ENCODE assay signal across 11 mouse cellular contexts in genomic region chr5:115574992-115575391, GRCm38 (mm10). TPM values are rescaled to one million over a fixed set of nuclear protein-coding genes. Genes with fewer than 3 reads are reported as not detected.
A peak's percentile ranks its signal among the peaks of the same experiment; 100 is the strongest.
DNase-seq lines count a peak whose midpoint lies in the region; ATAC-seq and TF ChIP-seq lines count a peak whose summit lies in the region.
"Had no signal": no experiment of that assay in that cellular context is flagged by ENCODE, and none has a peak within 500 bp of the region (broad histone marks: within the 10 kb centered on the region; RNA-seq: fewer than 3 reads in every experiment).

No protein-coding gene starts in this region.

- H3K4me2 ChIP-seq in liver, postnatal 0 days (ENCODE audit: low read depth, low read length): no peak overlapping the region

- no peak for TF ChIP-seq CTCF in liver, postnatal 0 days (IDR thresholded peaks at IDR 0.05; ENCODE audit: low read depth)

- H3K9me3 ChIP-seq in liver, postnatal 0 days (ENCODE audit: low read length): no peaks in the 10 kb centered on the region

- no peaks in the 10 kb centered on the region for H3K4me1 ChIP-seq in liver, postnatal 0 days (ENCODE audit: insufficient read depth)

- no peak overlapping the region for H3K27ac ChIP-seq in liver, postnatal 0 days (ENCODE audit: low read depth)

- peak; percentile 71 to 77 for DNase-seq in kidney, adult 8-10 months
- no peak for DNase-seq in kidney, postnatal 4 days
- DNase-seq in adrenal gland, postnatal 14 days: peak; percentile 54
- DNase-seq in gastrocnemius, adult 18-20 months (ENCODE audit: low spot score): peak; percentile 63
- peak; percentile 87 to 89 for DNase-seq in heart, postnatal 10 days
- no peak for DNase-seq in frontal cortex, postnatal 25 days (ENCODE audit: low spot score in 2 of 2)
- DNase-seq in liver, postnatal 0 days: no peak
- DNase-seq in left cerebral cortex, adult 8-10 months (ENCODE audit: low spot score in 2 of 2): no peak
- DNase-seq: liver; thymus, postnatal 25 days had no signal

- no peak overlapping the region for H3K9ac ChIP-seq in liver, postnatal 0 days (replicated peaks)

- peaks cover 65% of the 10 kb centered on the region for H3K36me3 ChIP-seq in liver, postnatal 0 days (replicated peaks; ENCODE audit: insufficient read depth, low read length)

- no peaks in the 10 kb centered on the region for H3K27me3 ChIP-seq in liver, postnatal 0 days (ENCODE audit: insufficient read depth, low read length)

- WGBS in liver, postnatal 0 days (ENCODE audit: insufficient replicate concordance): 52% methylated on average over 8 of the region's 8 CpGs

- no peak for TF ChIP-seq EP300 in liver, postnatal 0 days (IDR thresholded peaks at IDR 0.05; ENCODE audit: low read depth)

- H3K4me3 ChIP-seq in liver, postnatal 0 days (ENCODE audit: low read depth, low read length): no peak overlapping the region

- no peak for ATAC-seq in liver, postnatal 0 days
- ATAC-seq: inflammation-experienced regulatory T-cells, adult 6 months had no signal

- intact Hi-C loops in heart, postnatal 10 days (cut with DNase I): no loop called here

RNA-seq across cellular contexts. Expression of gene Gcn1l1, which starts 9.9 kb away (rescaled TPM):
- total RNA-seq in adrenal gland, postnatal 14 days (2021): 59.7 and 60.4 TPM in 2 replicates
- total RNA-seq in gastrocnemius, adult 18-20 months (2021): 10 to 100 TPM; 27.9 to 31.1 TPM
- 10 to 100 TPM; 47.2 to 51.7 TPM for total RNA-seq in heart, postnatal 10 days (2021)
- polyA plus RNA-seq in liver, postnatal 0 days (2015; fragmentation: Nextera tagmentation; extraction: Ambion mirVana): 7.7 and 10.3 TPM in 2 replicates
- 10 to 100 TPM; 60.7 to 71.6 (median 61.4) TPM for total RNA-seq in left cerebral cortex, adult 8-10 months (2022)

RNA-seq across cellular contexts. Expression of gene Rplp0, which starts 15.7 kb away (rescaled TPM):
- total RNA-seq in adrenal gland, postnatal 14 days (2021): 786 and 963 TPM in 2 replicates
- 100 to 1,000 TPM; 617 to 621 TPM for total RNA-seq in gastrocnemius, adult 18-20 months (2021)
- 100 to 1,000 TPM; 788 to 793 TPM for total RNA-seq in heart, postnatal 10 days (2021)
- 793 and 822 TPM in 2 replicates for polyA plus RNA-seq in liver, postnatal 0 days (2015; fragmentation: Nextera tagmentation; extraction: Ambion mirVana)
- 100 to 1,000 TPM; 188 to 223 (median 203) TPM for total RNA-seq in left cerebral cortex, adult 8-10 months (2022)

RNA-seq across cellular contexts. Expression of gene Rab35, which starts 56.7 kb away (rescaled TPM):
- 55.3 and 59.5 TPM in 2 replicates for total RNA-seq in adrenal gland, postnatal 14 days (2021)
- 10 to 100 TPM; 37.3 to 43.7 TPM for total RNA-seq in gastrocnemius, adult 18-20 months (2021)
- 10 to 100 TPM; 51.0 to 52.2 TPM for total RNA-seq in heart, postnatal 10 days (2021)
- 7.6 and 8.6 TPM in 2 replicates for polyA plus RNA-seq in liver, postnatal 0 days (2015; fragmentation: Nextera tagmentation; extraction: Ambion mirVana)
- 100 to 1,000 TPM in 2 of 4 experiments, 10 to 100 TPM in 2; 97.0 to 104 (median 99.4) TPM for total RNA-seq in left cerebral cortex, adult 8-10 months (2022)

Comparison
In these comparisons a context has a peak if more than half of its experiments do, and no peak if none do; other contexts are left out.
1. DNase-seq: peak in kidney, adult 8-10 months (2 of 2), adrenal gland, postnatal 14 days (single experiment), gastrocnemius, adult 18-20 months (single experiment) and heart, postnatal 10 days (2 of 2); none in kidney, postnatal 4 days (0 of 2), frontal cortex, postnatal 25 days (0 of 2), liver, postnatal 0 days (single experiment) and left cerebral cortex, adult 8-10 months (0 of 2).